Mouse (Mus musculus): ENCODE measurements around the gene Espl1. TPM values are rescaled to one million over a fixed set of nuclear protein-coding genes. Genes with fewer than 3 reads are reported as not detected.

Gene Espl1
- total RNA-seq, 2 experiments from 2014 or later, result 1.8 to 2.3 TPM

GRCm38 (mm10) chr15:102358126-102358525, 62.1 kb downstream of the Espl1 start:
- intact Hi-C loops (cut with DNase I), result no loop called here
- DNase-seq (ENCODE audit: low spot score in 2 of 2), result no peak

GRCm38 (mm10) chr15:102358834-102359233, 62.8 kb downstream of the Espl1 start:
- intact Hi-C loops (cut with DNase I), result no loop called here
- DNase-seq (ENCODE audit: low spot score in 2 of 2), result no peak

- intact Hi-C loops (cut with DNase I), result no loop called here
- no peak for DNase-seq (ENCODE audit: low spot score in 2 of 2)
Measured at GRCm38 (mm10) chr15:102362648-102363047, 66.6 kb downstream of the Espl1 start.

- DNase-seq (ENCODE audit: low spot score in 2 of 2), result no peak
- intact Hi-C loops (cut with DNase I), result no loop called here
Measured at GRCm38 (mm10) chr15:102364678-102365077, 68.6 kb downstream of the Espl1 start.

- intact Hi-C loops (cut with DNase I), result no loop called here
- DNase-seq (ENCODE audit: low spot score in 2 of 2), result no peak
Measured at GRCm38 (mm10) chr15:102366238-102366637, 70.2 kb downstream of the Espl1 start.

GRCm38 (mm10) chr15:102366733-102367344, 70.8 kb downstream of the Espl1 start, which contains the start of gene Sp7:
Gene Sp7, minus strand, starts transcription at chr15:102367182.
- no peak for DNase-seq (ENCODE audit: low spot score in 2 of 2)
- intact Hi-C loops (cut with DNase I), result no loop called here

- DNase-seq (ENCODE audit: low spot score in 2 of 2), result no peak
- intact Hi-C loops (cut with DNase I), result no loop called here
Measured at GRCm38 (mm10) chr15:102369972-102370371, 73.9 kb downstream of the Espl1 start.

- DNase-seq (ENCODE audit: low spot score in 2 of 2), result no peak
- intact Hi-C loops (cut with DNase I), result no loop called here
Measured at GRCm38 (mm10) chr15:102370727-102371126, 74.7 kb downstream of the Espl1 start.

Other genes with a start within 250 kb of the Espl1 start
- gene Eif4b, start 222.5 kb upstream of the Espl1 start, total RNA-seq (2021), result 100 to 1,000 TPM; 167 to 168 TPM
- gene Tns2, start 195.9 kb upstream of the Espl1 start, total RNA-seq (2021), result 10 to 100 TPM; 14.4 to 18.5 TPM
- 100 to 1,000 TPM; 143 to 152 TPM for gene Spryd3, start 160.0 kb upstream of the Espl1 start, total RNA-seq (2021)
- gene Igfbp6, start 151.9 kb upstream of the Espl1 start, total RNA-seq (2021), result 10 to 100 TPM; 11.9 to 13.5 TPM
- gene Soat2, start 145.7 kb upstream of the Espl1 start, total RNA-seq (2021), result not detected
- gene Zfp740, start 93.0 kb upstream of the Espl1 start, total RNA-seq (2021), result 10 to 100 TPM; 55.2 to 61.6 TPM
- gene Csad, start 91.5 kb upstream of the Espl1 start, total RNA-seq (2021), result 10 to 100 TPM; 29.7 to 30.4 TPM
- gene Itgb7, start 64.3 kb upstream of the Espl1 start, total RNA-seq (2021), result 1 to 10 TPM in 1 of 2 experiments, under 1 TPM in 1; 0.99 to 1.2 TPM
- gene Rarg, start 38.7 kb upstream of the Espl1 start, total RNA-seq (2021), result 1 to 10 TPM; 8.3 to 9.4 TPM
- not detected for gene Gm9918, start 25.7 kb upstream of the Espl1 start, total RNA-seq (2021)
- gene Mfsd5, start 16.8 kb upstream of the Espl1 start, total RNA-seq (2021), result 10 to 100 TPM; 36.8 to 40.6 TPM
- 100 to 1,000 TPM; 313 to 315 TPM for gene Pfdn5, start 29.9 kb downstream of the Espl1 start, total RNA-seq (2021)
- gene Myg1, start 35.4 kb downstream of the Espl1 start, total RNA-seq (2021), result 10 to 100 TPM; 48.2 to 51.4 TPM
- 10 to 100 TPM; 17.5 to 18.8 TPM for gene Aaas, start 54.5 kb downstream of the Espl1 start, total RNA-seq (2021)
- under 1 TPM; 0.26 to 0.53 TPM for gene Sp7, start 70.9 kb downstream of the Espl1 start, total RNA-seq (2021)
- gene Sp1, start 109.9 kb downstream of the Espl1 start, total RNA-seq (2021), result 10 to 100 TPM; 23.2 to 24.5 TPM
- gene Amhr2, start 149.1 kb downstream of the Espl1 start, total RNA-seq (2021), result under 1 TPM; 0.51 to 0.75 TPM
- 10 to 100 TPM; 22.3 to 24.8 TPM for gene Prr13, start 162.8 kb downstream of the Espl1 start, total RNA-seq (2021)
- 100 to 1,000 TPM; 436 to 453 TPM for gene Pcbp2, start 174.3 kb downstream of the Espl1 start, total RNA-seq (2021)
- not detected for gene Gm10337, start 207.5 kb downstream of the Espl1 start, total RNA-seq (2021)
- 10 to 100 TPM; 93.7 to 94.0 TPM for gene Map3k12, start 220.8 kb downstream of the Espl1 start, total RNA-seq (2021)
- 10 to 100 TPM; 32.4 to 34.2 TPM for gene Tarbp2, start 221.9 kb downstream of the Espl1 start, total RNA-seq (2021)
- 1 to 10 TPM; 1.6 to 3.7 TPM for gene Npff, start 228.7 kb downstream of the Espl1 start, total RNA-seq (2021)